Mouse (Mus musculus) liver, postnatal 0 days (tissue): ENCODE results near the gene Znhit2.
A peak's percentile ranks its signal among the peaks of the same experiment; 100 is the strongest.

ENCODE experiments used
- CTCF ChIP-seq: sonication (generic); IDR thresholded peaks from 2 replicates; pipeline ENCODE4 v1.5.1; 2016; ENCODE audit warnings: antibody characterized with exemption, low read depth
- EP300 ChIP-seq: IDR thresholded peaks from 2 replicates; pipeline ENCODE4 v1.6.1; 2016; ENCODE audit warnings: antibody characterized with exemption, low read depth, mild to moderate bottlenecking

- TF ChIP-seq CTCF: peak; percentile 98
- 0 out of 2 replicates have a peak, but pooled peaks have one; percentile 25 for TF ChIP-seq EP300
Observed at GRCm38 (mm10) chr19:6018142-6019089, 42.6 kb upstream of the Znhit2 start.
